Mouse (Mus musculus) gastrocnemius, adult 8-10 months (tissue): ENCODE results near the gene Hspa4l. TPM values are rescaled to one million over a fixed set of nuclear protein-coding genes. Genes with fewer than 3 reads are reported as not detected.
"Not testable (repeated sequence)": the region's sequence is repeated elsewhere in the genome, so short reads cannot be mapped to it uniquely, and the experiment has no call there.

Experiments
- DNase-seq, 2 experiments: peaks; one replicate each; pipeline ENCODE4 v3.0.0; 2022; ENCODE audit warnings: low spot score in 2 of 2
- total RNA-seq, 4 experiments: library from RNA; stranded (reverse); gene quantifications; 2 replicates each; pipeline ENCODE4 v1.2.4; 2022

Hspa4l gene
- total RNA-seq, 4 experiments from 2014 or later = 3.7 to 7.8 (median 5.1) TPM

DNA sequence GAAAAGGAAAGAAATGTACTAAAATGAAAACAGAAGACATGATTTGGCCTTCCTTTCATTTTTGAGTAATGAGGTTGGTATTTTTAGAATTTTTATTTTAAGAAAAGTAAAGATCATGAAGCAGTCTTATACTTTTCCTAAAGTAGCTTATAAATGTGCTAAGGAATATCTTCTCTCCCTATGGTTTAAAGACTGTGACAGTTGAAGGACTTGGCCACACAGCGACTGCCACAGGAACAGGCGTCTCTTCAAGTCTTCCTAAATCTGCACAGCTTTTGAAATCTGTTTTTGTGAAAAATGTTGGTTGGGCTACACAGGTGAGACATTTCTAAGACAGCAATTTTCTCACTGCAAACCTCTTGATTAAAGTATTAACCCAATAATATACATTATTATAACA lies 69.0 kb downstream of the Hspa4l start:
- no peak for DNase-seq

DNA sequence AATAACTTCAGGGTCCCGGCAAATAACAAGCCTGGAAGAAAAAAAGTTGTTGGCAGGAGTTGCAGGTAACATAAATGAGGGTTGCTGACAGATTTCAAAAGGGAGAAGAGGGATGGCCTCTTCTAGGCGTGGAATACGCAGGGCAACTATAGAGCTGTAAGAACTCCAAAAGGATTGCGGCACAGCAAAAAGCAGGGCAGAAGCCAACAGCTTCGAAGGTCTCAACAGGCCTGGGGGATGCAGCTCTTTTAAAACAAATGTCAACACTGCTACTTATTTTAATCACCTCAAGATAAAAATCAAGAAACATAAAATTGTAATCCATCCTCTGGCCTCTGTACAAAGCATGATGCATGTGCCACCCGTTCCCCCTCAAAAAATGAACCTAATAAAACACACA lies 101.2 kb downstream of the Hspa4l start:
- DNase-seq = not testable (repeated sequence)

Other genes with a start within 250 kb of the Hspa4l start
- gene Intu, start 213.2 kb upstream of the Hspa4l start, total RNA-seq = 1 to 10 TPM; 1.3 to 3.6 (median 1.6) TPM
- gene Slc25a31, start 35.6 kb upstream of the Hspa4l start, total RNA-seq = not detected
- gene Plk4, start 55.5 kb downstream of the Hspa4l start, total RNA-seq = under 1 TPM; 0.41 to 0.48 (median 0.44) TPM
- 10 to 100 TPM; 16.1 to 22.2 (median 18.2) TPM for gene Mfsd8, start 102.4 kb downstream of the Hspa4l start, total RNA-seq
- gene Abhd18, start 102.5 kb downstream of the Hspa4l start, total RNA-seq = 10 to 100 TPM in 3 of 4 experiments, 1 to 10 TPM in 1; 9.1 to 18.1 (median 13.6) TPM
- not detected for gene 1700034I23Rik, start 158.0 kb downstream of the Hspa4l start, total RNA-seq
- gene Larp1b, start 205.3 kb downstream of the Hspa4l start, total RNA-seq = 10 to 100 TPM; 65.0 to 76.0 (median 69.7) TPM